Mouse (Mus musculus) ovary, adult 18-20 months (tissue): Measurements from ENCODE around the gene 5730409E04Rik.
A peak's percentile ranks its signal among the peaks of the same experiment; 100 is the strongest.

Source experiments
- DNase-seq: peaks from one replicate; pipeline ENCODE4 v3.0.0; 2022; ENCODE audit warnings: low spot score, mixed read lengths

The 5730409E04Rik gene

DNA sequence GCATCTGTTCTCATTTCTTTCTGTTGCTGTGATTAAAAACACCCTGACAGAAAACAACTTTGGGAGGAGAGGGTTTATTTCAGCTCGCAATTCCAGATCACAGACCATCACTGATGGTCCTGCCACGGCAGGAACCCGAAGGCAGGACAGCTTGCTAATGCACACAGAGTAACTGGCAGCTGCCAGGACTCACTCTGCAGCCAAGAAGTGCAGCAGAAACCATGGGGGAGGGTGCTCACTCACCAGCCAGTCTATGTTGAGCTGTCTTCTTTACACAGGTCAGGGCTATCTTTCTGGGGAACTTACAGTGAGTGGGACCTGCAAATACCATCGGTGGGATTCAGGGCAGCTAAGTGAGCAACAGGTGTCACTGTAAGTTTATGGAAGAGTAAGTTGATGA lies 27.8 kb downstream of the 5730409E04Rik start:
- no peak for DNase-seq

DNA sequence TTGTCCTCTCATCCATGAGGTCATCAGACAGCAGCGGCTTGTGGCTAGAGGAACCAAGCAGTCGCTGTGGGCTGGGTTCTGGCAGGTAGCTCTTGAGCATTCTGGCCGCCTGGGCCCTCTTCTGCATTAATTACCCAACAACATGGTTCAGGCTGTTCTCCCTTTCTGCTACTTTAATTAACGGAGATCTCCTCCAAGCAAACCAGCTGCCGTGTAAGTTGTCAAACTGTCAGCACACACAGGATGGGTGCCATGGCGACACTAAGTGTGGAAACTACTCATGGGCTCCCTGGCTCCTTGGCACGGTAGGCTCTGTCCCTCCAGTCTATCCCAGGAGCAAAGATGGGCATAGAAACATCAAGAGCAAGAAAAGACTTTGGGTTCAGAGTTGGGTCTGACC lies 29.7 kb downstream of the 5730409E04Rik start:
- no peak for DNase-seq

DNA sequence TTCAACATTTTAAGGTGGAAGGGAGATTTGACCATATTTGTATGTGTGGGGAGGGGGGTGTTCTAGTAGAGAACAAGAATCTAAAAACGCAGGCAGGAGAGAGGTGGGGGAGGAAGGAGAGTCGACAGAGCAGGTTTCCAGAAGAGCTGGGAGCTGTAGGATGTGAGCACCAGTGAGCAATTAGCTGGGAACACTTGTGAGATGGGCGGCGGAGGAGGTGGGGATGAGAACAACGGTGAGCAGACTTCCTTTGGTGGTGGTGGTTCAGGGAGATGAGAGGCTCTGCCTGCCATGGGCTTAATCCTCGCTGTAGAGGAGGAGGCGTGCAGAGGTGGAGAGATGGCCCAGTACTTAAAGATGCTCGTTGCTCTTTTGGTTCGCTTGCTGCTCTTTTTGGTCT lies 32.3 kb downstream of the 5730409E04Rik start:
- DNase-seq = no peak

DNA sequence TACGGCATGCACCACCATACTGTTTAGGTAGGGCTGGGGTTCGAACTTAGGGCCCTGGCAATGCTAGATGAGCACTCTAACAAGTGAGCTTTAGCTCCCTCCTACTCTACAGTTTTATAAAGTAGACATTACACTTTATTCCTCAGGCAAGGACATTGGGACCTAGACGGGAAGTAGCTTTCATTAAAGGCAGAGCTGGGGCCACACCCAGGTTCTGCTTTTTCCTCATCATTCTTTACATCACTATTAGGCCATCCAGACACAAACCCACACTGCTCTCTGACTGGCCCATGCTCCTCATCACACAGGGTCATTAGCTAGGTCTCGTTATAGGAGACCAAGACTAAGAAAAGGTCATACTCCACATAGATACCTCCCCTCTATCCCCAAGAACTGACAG lies 34.2 kb downstream of the 5730409E04Rik start:
- no peak for DNase-seq

DNA sequence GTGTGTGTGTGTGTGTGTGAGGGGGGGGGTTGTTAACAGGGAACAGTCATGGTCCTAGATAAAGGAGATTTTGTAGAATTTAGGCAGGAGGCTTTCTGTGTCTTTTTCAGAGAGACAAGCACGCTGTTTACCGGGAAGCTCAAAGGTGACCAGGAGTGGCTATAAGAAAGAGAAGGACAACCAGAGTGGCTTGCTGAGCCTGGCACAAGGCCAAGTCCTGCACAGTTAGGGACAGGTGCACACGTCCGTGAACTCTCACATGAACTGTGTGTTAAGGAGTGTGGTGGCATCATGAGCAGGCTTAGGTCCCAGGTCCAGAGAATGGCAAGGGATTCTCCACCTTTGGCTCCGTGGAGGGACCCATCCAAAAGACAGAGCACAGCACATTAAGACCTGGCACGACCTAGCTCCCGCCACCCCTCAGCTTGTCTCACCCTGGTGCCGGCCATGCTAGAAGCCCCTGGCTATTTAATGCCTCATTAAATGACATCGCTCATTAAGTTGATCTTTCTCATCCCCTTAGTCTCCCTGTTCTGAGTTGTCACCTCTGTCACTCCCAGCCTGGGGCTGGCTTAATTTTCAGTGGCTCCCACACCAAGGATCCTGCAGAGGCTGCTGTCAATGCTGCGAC lies 34.8 kb downstream of the 5730409E04Rik start:
- no peak for DNase-seq

DNA sequence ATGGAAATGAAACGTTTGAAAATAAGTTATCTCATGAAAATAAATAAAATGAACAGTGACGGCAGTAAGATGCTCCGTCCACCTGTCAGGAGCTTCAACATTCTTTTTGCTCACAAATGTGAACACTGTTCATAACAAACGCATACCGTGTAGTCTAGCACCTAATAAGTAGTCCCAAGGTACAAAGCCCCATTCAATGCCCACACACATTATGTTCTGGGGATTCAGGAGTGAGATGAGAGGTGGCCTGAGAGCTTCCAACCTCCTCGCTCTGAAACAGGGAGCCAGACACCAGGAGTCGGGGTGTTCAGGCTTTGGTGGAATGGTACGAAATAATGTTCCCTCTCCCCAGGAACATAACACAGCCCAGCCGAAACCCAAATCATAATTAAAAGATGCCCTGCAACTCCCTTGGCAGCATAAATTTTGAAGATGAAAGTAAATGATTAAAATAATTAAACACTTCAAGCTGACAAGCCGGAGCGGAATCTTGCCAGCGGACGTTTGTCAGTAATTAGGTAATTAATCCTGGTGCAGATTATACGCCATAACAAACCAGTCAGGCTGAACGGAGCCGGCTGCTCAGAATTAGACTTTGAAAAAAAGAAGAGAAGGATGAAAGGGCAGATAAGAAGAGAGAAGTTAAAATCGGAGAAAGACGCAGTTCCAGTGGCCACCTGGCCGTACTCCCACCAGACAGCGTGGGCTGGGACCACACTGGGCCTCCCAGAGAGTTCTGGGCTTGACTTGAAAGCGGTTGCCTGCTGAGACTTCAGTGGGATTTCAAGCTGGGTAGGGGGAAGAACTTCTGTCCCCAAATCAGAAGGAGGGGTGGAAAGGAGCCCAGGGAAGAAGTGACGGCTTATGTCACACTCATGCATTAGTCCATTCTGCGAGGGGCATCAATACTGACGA lies 38.6 kb downstream of the 5730409E04Rik start:
- no peak for DNase-seq

DNA sequence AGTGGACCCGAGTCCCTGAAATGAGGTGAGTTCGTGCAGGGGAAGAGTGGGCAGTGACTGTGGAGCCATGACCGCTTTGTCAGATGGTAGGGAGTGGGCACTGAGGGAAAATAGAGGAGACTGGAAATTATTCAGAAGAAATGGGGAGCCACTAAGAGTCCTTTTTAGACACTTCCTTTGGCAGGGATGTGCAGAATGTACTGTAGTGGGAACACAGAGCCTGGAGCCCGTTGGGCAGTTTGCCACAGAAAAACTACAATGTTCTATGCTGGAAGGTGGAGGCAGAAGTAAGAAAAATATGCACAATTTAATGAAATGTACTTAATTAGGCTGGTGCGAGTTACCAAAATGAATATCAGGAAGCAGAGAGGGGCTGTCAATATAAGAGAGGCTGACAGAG lies 43.5 kb downstream of the 5730409E04Rik start:
- no peak for DNase-seq

DNA sequence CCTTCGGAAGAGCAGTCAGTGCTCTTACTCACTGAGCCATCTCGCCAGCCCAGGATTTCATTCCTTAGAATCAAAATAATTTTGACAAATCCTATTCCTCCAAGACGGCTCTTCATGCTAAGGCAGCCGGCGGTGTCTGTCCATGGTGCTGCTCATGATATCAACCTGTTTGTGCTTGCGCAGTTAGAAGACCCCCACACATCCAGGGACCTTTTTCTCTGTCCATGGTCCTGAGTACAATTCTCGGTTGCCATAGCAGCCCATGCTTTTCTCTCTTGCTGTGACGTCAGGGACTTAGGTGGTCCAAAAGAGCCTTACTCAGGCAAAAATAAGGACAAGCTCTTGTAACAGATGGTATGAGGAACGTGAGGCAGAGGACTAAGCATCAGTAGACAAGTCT lies 45.7 kb downstream of the 5730409E04Rik start:
- peak; percentile 13 for DNase-seq

DNA sequence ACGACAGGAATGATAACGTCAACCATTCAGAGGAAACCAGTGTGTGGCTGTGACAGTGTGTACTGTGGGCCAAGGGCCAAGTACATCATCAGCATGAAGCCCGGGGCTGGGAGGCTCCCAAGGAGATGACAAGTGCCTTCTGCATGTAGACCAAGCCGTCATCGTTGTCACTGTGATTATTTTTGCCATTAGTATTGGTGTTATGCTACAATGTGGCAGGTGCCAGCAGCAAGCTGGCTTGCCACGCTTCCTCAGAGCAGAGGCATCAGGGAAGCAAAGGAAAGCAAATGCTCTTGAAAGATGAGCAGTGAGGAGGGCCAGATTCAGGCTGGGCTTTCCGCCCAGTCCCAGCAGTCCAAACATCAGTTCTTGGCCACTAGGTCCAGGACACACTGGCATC lies 51.6 kb downstream of the 5730409E04Rik start:
- DNase-seq = no peak
